14 mouse cellular contexts compared by ENCODE assay signal in the genomic region with DNA sequence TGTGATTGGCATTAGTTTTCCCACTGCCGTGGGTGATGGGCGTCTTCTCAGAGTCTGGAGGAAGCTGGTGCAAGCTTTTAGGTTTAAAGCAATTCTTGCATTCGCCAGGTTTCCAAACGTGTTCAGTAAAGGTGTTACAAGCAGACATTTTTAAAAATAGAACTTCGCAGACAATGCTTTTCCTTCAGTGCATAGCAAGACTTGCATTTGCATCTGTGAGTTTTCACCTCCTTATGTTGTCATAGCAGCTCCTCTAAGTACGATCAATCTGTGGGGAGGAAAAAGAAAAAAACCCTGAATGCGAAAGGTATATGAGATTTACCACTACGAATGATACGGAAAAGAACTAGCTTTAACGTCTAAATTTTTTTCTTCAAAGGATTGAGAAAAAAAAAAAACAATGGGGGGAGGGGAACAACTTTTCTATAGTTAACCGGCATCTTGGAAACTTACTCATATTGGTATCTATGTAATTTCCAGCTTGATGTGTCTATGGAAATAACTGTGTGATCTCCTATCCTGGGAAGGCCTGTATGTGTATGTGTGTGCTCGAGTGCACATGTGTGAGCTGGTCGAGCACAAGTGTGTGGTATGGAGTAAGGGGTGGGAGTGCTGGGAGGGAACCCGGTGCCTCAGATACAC.
A peak's percentile ranks its signal among the peaks of the same experiment; 100 is the strongest.
DNase-seq lines count a peak whose midpoint lies in the region; ATAC-seq lines count a peak whose summit lies in the region.
"Had no signal": no experiment of that assay in that cellular context is flagged by ENCODE, and none has a peak within 500 bp of the region (broad histone marks: within the 10 kb centered on the region; RNA-seq: fewer than 3 reads in every experiment).

No protein-coding gene starts in this region.

- peaks cover 8% of the 10 kb centered on the region for H3K36me3 ChIP-seq in heart, embryonic 16.5 days (ENCODE audit: control insufficient read depth, insufficient read depth)

- peak overlapping the region; percentile 80; the same call in 1 of the 2 replicates for H3K27ac ChIP-seq in heart, embryonic 16.5 days (ENCODE audit: low read length)
- H3K27ac ChIP-seq: embryonic facial prominence, embryonic 10.5 days; kidney, embryonic 15.5 days; limb, embryonic 12.5 days; midbrain, embryonic 10.5 days had no signal

- H3K4me2 ChIP-seq in heart, embryonic 16.5 days (ENCODE audit: low read depth, low read length) = no peak overlapping the region
- H3K4me2 ChIP-seq: kidney, embryonic 15.5 days; limb, embryonic 12.5 days had no signal

- H3K4me1 ChIP-seq in heart, embryonic 16.5 days (ENCODE audit: control insufficient read depth, insufficient read depth, low read length) = peaks cover 34% of the 10 kb centered on the region
- H3K4me1 ChIP-seq: limb, embryonic 12.5 days; midbrain, embryonic 10.5 days had no signal

- peaks cover 5% of the 10 kb centered on the region for H3K9me3 ChIP-seq in heart, embryonic 16.5 days (replicated peaks; ENCODE audit: control insufficient read depth, low read length)

- H3K9ac ChIP-seq in heart, embryonic 16.5 days (ENCODE audit: low read length) = no peak overlapping the region
- H3K9ac ChIP-seq: kidney, embryonic 15.5 days; limb, embryonic 12.5 days had no signal

- no peak for ATAC-seq in heart, embryonic 16.5 days (replicated peaks; ENCODE audit: extremely low read depth, insufficient read depth, low FRiP score)

- no peak for DNase-seq in heart, postnatal 36 days
- peak; percentile 10 for DNase-seq in spleen, adult 12 weeks (ENCODE audit: low spot score)
- DNase-seq in spleen, postnatal 10 days (ENCODE audit: low spot score in 2 of 2) = no peak
- DNase-seq in ZHBTc4 (ENCODE audit: low read depth, low spot score) = peak; percentile 8
- DNase-seq in cerebellum, adult 11-12 months = no peak
- DNase-seq in right cerebral cortex, postnatal 25 days = no peak
- DNase-seq: thymus, adult 18-20 months had no signal

- no peak overlapping the region for H3K4me3 ChIP-seq in heart, embryonic 16.5 days (ENCODE audit: low read length)
- H3K4me3 ChIP-seq: embryonic facial prominence, embryonic 10.5 days; erythroblast, embryonic 14.5 days; kidney, embryonic 15.5 days; limb, embryonic 12.5 days; midbrain, embryonic 10.5 days; myocyte had no signal

- intact Hi-C loops in heart, postnatal 36 days (cut with DNase I) = loop anchor here (5.0 kb wide), 1 partner anchor 377 kb away; no protein-coding TSS in a partner anchor

- WGBS in heart, embryonic 16.5 days = 78% methylated on average over 14 of the region's 14 CpGs

- no peaks in the 10 kb centered on the region for H3K27me3 ChIP-seq in heart, embryonic 16.5 days (ENCODE audit: control insufficient read depth, insufficient read depth, low read length)
- H3K27me3 ChIP-seq: kidney, embryonic 15.5 days; limb, embryonic 12.5 days had no signal

Comparison
In these comparisons a context has a peak if more than half of its experiments do, and no peak if none do; other contexts are left out.
1. DNase-seq: peak in spleen, adult 12 weeks (single experiment) and ZHBTc4 (single experiment); none in heart, postnatal 36 days (0 of 2), spleen, postnatal 10 days (0 of 2), cerebellum, adult 11-12 months (single experiment) and right cerebral cortex, postnatal 25 days (single experiment).